Mouse (Mus musculus) CD4-positive, CD25-positive, alpha-beta regulatory T cell, adult 2 months (primary cell): ENCODE results near the gene Tdp2.
A peak's percentile ranks its signal among the peaks of the same experiment; 100 is the strongest.

Experiments
- DNase-seq: peaks from one replicate; pipeline ENCODE4 v3.0.0-alpha.2; 2012; ENCODE audit warnings: low read depth, low spot score

Tdp2 gene

GRCm38 (mm10) chr13:24831353-24832130 lies at the start of gene Tdp2, which contains the start of gene Acot13:
TSS of gene Tdp2 (plus strand) at chr13:24831679.
TSS of gene Acot13 (minus strand) at chr13:24831540.
- DNase-seq = peak; percentile 99

- no peak for DNase-seq
Measured at GRCm38 (mm10) chr13:24781916-24782315, 49.6 kb upstream of the Tdp2 start.

GRCm38 (mm10) chr13:24786014-24786490 lies 45.4 kb upstream of the Tdp2 start:
- peak; percentile 83 for DNase-seq

GRCm38 (mm10) chr13:24787477-24787876 lies 44.0 kb upstream of the Tdp2 start:
- DNase-seq = no peak

- DNase-seq = no peak
Measured at GRCm38 (mm10) chr13:24791349-24791748, 40.1 kb upstream of the Tdp2 start.

GRCm38 (mm10) chr13:24792411-24793045 lies 39.0 kb upstream of the Tdp2 start:
- DNase-seq = no peak

GRCm38 (mm10) chr13:24798686-24799085 lies 32.8 kb upstream of the Tdp2 start:
- DNase-seq = no peak

- DNase-seq = no peak
Measured at GRCm38 (mm10) chr13:24799378-24799777, 32.1 kb upstream of the Tdp2 start.

GRCm38 (mm10) chr13:24799925-24800673 lies 31.4 kb upstream of the Tdp2 start:
- peak; percentile 60 for DNase-seq

GRCm38 (mm10) chr13:24800674-24801307 lies 30.7 kb upstream of the Tdp2 start:
- DNase-seq = peak; percentile 98

GRCm38 (mm10) chr13:24801308-24801921 lies 30.1 kb upstream of the Tdp2 start, which contains the start of gene BC005537:
TSS of gene BC005537 (plus strand) at chr13:24801657.
- peak; percentile 82 for DNase-seq

GRCm38 (mm10) chr13:24802131-24802691 lies 29.3 kb upstream of the Tdp2 start:
- peak; percentile 55 for DNase-seq

GRCm38 (mm10) chr13:24803196-24803595 lies 28.3 kb upstream of the Tdp2 start:
- peak; percentile 25 for DNase-seq

- no peak for DNase-seq
Measured at GRCm38 (mm10) chr13:24806079-24806478, 25.4 kb upstream of the Tdp2 start.

GRCm38 (mm10) chr13:24812521-24812920 lies 19.0 kb upstream of the Tdp2 start:
- DNase-seq = no peak

- DNase-seq = no peak
Measured at GRCm38 (mm10) chr13:24814616-24815015, 16.9 kb upstream of the Tdp2 start.

- DNase-seq = no peak
Measured at GRCm38 (mm10) chr13:24816125-24817092, 15.1 kb upstream of the Tdp2 start.

- no peak for DNase-seq
Measured at GRCm38 (mm10) chr13:24819931-24820330, 11.5 kb upstream of the Tdp2 start.

- no peak for DNase-seq
Measured at GRCm38 (mm10) chr13:24822663-24823343, 8.7 kb upstream of the Tdp2 start.
